Mouse (Mus musculus): Measurements from ENCODE around the gene Npepps. TPM values are rescaled to one million over a fixed set of nuclear protein-coding genes. Genes with fewer than 3 reads are reported as not detected.
"Not testable (repeated sequence)": the region's sequence is repeated elsewhere in the genome, so short reads cannot be mapped to it uniquely, and the experiment has no call there.

Npepps gene
- polyA plus RNA-seq, 1 experiment from 2014 or later = 80.9 TPM

- Histone ChIP-seq H3K36me3 (ENCODE audit: insufficient read depth, low read length) (no peaks in the 10 kb centered on the region), H3K4me2 (replicated peaks; ENCODE audit: low read depth, low read length) (peak overlapping the region; percentile 78), H3K9me3 (ENCODE audit: low read length) (no peaks in the 10 kb centered on the region), H3K4me1 (ENCODE audit: insufficient read depth, low read length) (peaks cover 17% of the 10 kb centered on the region), H3K9ac (replicated peaks; ENCODE audit: low read length) (peak overlapping the region; percentile 99), H3K27ac (ENCODE audit: low read length) (peak overlapping the region; percentile 97), H3K27me3 (ENCODE audit: insufficient read depth, low read length) (no peaks in the 10 kb centered on the region), H3K4me3 (ENCODE audit: low read length) (peak overlapping the region; percentile 100)
- no peak for ATAC-seq (ENCODE audit: low FRiP score, low TSS enrichment)
- WGBS = 16% methylated on average over 11 of the region's 11 CpGs
Measured at GRCm38 (mm10) chr11:97279040-97279404, 1.4 kb downstream of the Npepps start.

DNA sequence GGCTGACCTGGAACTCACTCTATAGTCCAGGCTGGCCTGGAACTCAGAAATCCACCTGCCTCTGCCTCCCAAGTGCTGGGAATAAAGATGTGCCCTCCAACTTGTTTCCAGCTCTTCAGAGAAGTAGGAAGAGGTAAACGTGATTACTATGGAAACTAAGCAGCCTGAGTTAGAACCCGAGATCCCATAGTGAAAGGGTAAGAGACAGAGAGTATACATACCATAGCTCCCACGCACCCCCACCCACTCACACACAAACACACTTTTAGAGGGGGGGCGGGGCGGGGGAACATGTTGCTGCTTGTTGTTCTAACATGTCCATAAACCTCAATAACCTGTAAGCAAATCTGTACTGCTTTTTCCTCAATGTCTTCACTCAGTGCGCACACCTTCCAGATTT lies 2.0 kb downstream of the Npepps start:
- no peak overlapping the region for H3K27ac ChIP-seq (ENCODE audit: low read length)
- peak overlapping the region; percentile 99 for H3K9ac ChIP-seq (replicated peaks; ENCODE audit: low read length)
- peak overlapping the region; percentile 78 for H3K4me2 ChIP-seq (replicated peaks; ENCODE audit: low read depth, low read length)
- no peak for ATAC-seq (ENCODE audit: low FRiP score, low TSS enrichment)
- no peaks in the 10 kb centered on the region for H3K27me3 ChIP-seq (ENCODE audit: insufficient read depth, low read length)
- H3K4me1 ChIP-seq (ENCODE audit: insufficient read depth, low read length) = peaks cover 17% of the 10 kb centered on the region
- no peaks in the 10 kb centered on the region for H3K36me3 ChIP-seq (ENCODE audit: insufficient read depth, low read length)
- peak overlapping the region; percentile 100 for H3K4me3 ChIP-seq (ENCODE audit: low read length)
- H3K9me3 ChIP-seq (ENCODE audit: low read length) = no peaks in the 10 kb centered on the region
- WGBS = 63% methylated on average over 6 of the region's 6 CpGs

- Histone ChIP-seq H3K4me1 (ENCODE audit: insufficient read depth, low read length) (peaks cover 17% of the 10 kb centered on the region), H3K4me2 (replicated peaks; ENCODE audit: low read depth, low read length) (no peak overlapping the region), H3K9me3 (ENCODE audit: low read length) (no peaks in the 10 kb centered on the region), H3K36me3 (ENCODE audit: insufficient read depth, low read length) (no peaks in the 10 kb centered on the region), H3K4me3 (ENCODE audit: low read length) (no peak overlapping the region), H3K9ac (replicated peaks; ENCODE audit: low read length) (no peak overlapping the region), H3K27me3 (ENCODE audit: insufficient read depth, low read length) (no peaks in the 10 kb centered on the region), H3K27ac (ENCODE audit: low read length) (no peak overlapping the region)
- ATAC-seq (ENCODE audit: low FRiP score, low TSS enrichment) = no peak
- 83% methylated on average over 5 of the region's 5 CpGs for WGBS
Measured at GRCm38 (mm10) chr11:97277166-97277565, 3.3 kb downstream of the Npepps start.

GRCm38 (mm10) chr11:97276019-97276418 lies 4.4 kb downstream of the Npepps start:
- no peak overlapping the region for H3K9ac ChIP-seq (replicated peaks; ENCODE audit: low read length)
- no peaks in the 10 kb centered on the region for H3K36me3 ChIP-seq (ENCODE audit: insufficient read depth, low read length)
- no peak overlapping the region for H3K4me3 ChIP-seq (ENCODE audit: low read length)
- ATAC-seq (ENCODE audit: low FRiP score, low TSS enrichment) = no peak
- peaks cover 17% of the 10 kb centered on the region for H3K4me1 ChIP-seq (ENCODE audit: insufficient read depth, low read length)
- H3K27ac ChIP-seq (ENCODE audit: low read length) = no peak overlapping the region
- no peaks in the 10 kb centered on the region for H3K9me3 ChIP-seq (ENCODE audit: low read length)
- no peaks in the 10 kb centered on the region for H3K27me3 ChIP-seq (ENCODE audit: insufficient read depth, low read length)
- 31% methylated on average over 1 of the region's 1 CpGs for WGBS
- no peak overlapping the region for H3K4me2 ChIP-seq (replicated peaks; ENCODE audit: low read depth, low read length)

GRCm38 (mm10) chr11:97275349-97275748 lies 5.1 kb downstream of the Npepps start:
- WGBS = 92% methylated on average over 2 of the region's 2 CpGs
- H3K9ac ChIP-seq (replicated peaks; ENCODE audit: low read length) = no peak overlapping the region
- H3K4me3 ChIP-seq (ENCODE audit: low read length) = no peak overlapping the region
- no peak for ATAC-seq (ENCODE audit: low FRiP score, low TSS enrichment)
- peaks cover 14% of the 10 kb centered on the region for H3K4me1 ChIP-seq (ENCODE audit: insufficient read depth, low read length)
- H3K27me3 ChIP-seq (ENCODE audit: insufficient read depth, low read length) = no peaks in the 10 kb centered on the region
- no peaks in the 10 kb centered on the region for H3K36me3 ChIP-seq (ENCODE audit: insufficient read depth, low read length)
- no peaks in the 10 kb centered on the region for H3K9me3 ChIP-seq (ENCODE audit: low read length)
- no peak overlapping the region for H3K4me2 ChIP-seq (replicated peaks; ENCODE audit: low read depth, low read length)
- no peak overlapping the region for H3K27ac ChIP-seq (ENCODE audit: low read length)

- not testable (repeated sequence) for H3K4me2 ChIP-seq (replicated peaks; ENCODE audit: low read depth, low read length); H3K9me3 ChIP-seq (ENCODE audit: low read length); ATAC-seq (ENCODE audit: low FRiP score, low TSS enrichment); H3K9ac ChIP-seq (replicated peaks; ENCODE audit: low read length); H3K27me3 ChIP-seq (ENCODE audit: insufficient read depth, low read length); H3K27ac ChIP-seq (ENCODE audit: low read length); H3K36me3 ChIP-seq (ENCODE audit: insufficient read depth, low read length); H3K4me3 ChIP-seq (ENCODE audit: low read length)
- H3K4me1 ChIP-seq (ENCODE audit: insufficient read depth, low read length) = peaks cover 14% of the 10 kb centered on the region
- 91% methylated on average over 6 of the region's 6 CpGs for WGBS
Measured at GRCm38 (mm10) chr11:97274947-97275346, 5.5 kb downstream of the Npepps start.

GRCm38 (mm10) chr11:97273613-97274012 lies 6.8 kb downstream of the Npepps start:
- H3K4me1 ChIP-seq (ENCODE audit: insufficient read depth, low read length) = peaks cover 8% of the 10 kb centered on the region
- H3K27ac ChIP-seq (ENCODE audit: low read length) = no peak overlapping the region
- no peak overlapping the region for H3K4me3 ChIP-seq (ENCODE audit: low read length)
- H3K4me2 ChIP-seq (replicated peaks; ENCODE audit: low read depth, low read length) = no peak overlapping the region
- H3K9me3 ChIP-seq (ENCODE audit: low read length) = no peaks in the 10 kb centered on the region
- no peak for ATAC-seq (ENCODE audit: low FRiP score, low TSS enrichment)
- no peaks in the 10 kb centered on the region for H3K36me3 ChIP-seq (ENCODE audit: insufficient read depth, low read length)
- no peaks in the 10 kb centered on the region for H3K27me3 ChIP-seq (ENCODE audit: insufficient read depth, low read length)
- H3K9ac ChIP-seq (replicated peaks; ENCODE audit: low read length) = no peak overlapping the region
- 88% methylated on average over 5 of the region's 5 CpGs for WGBS

GRCm38 (mm10) chr11:97272835-97273234 lies 7.6 kb downstream of the Npepps start:
- H3K4me1 ChIP-seq (ENCODE audit: insufficient read depth, low read length) = peaks cover 1% of the 10 kb centered on the region
- H3K9ac ChIP-seq (replicated peaks; ENCODE audit: low read length) = no peak overlapping the region
- H3K4me3 ChIP-seq (ENCODE audit: low read length) = no peak overlapping the region
- H3K9me3 ChIP-seq (ENCODE audit: low read length) = no peaks in the 10 kb centered on the region
- WGBS = 94% methylated on average over 4 of the region's 4 CpGs
- H3K36me3 ChIP-seq (ENCODE audit: insufficient read depth, low read length) = no peaks in the 10 kb centered on the region
- no peaks in the 10 kb centered on the region for H3K27me3 ChIP-seq (ENCODE audit: insufficient read depth, low read length)
- no peak for ATAC-seq (ENCODE audit: low FRiP score, low TSS enrichment)
- H3K27ac ChIP-seq (ENCODE audit: low read length) = no peak overlapping the region
- H3K4me2 ChIP-seq (replicated peaks; ENCODE audit: low read depth, low read length) = no peak overlapping the region

DNA sequence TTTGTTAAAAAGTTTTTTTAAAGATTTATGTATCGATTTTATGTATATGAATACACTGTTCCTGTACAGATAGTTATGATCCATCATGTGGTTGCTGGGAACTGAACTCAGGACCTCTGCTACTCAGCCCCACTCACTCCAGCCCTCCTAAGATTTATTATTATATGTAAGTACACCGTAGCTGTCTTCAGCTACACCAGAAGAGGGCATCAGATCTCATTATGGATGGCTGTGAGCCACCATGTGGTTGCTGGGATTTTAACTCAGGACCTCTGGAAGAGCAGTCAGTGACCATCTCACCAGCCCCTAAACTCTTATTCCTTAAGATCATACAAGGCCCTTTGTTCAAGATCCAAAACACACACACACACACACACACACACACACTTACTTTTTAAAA lies 10.4 kb downstream of the Npepps start:
- H3K4me3 ChIP-seq (ENCODE audit: low read length); H3K27ac ChIP-seq (ENCODE audit: low read length); H3K36me3 ChIP-seq (ENCODE audit: insufficient read depth, low read length); H3K9me3 ChIP-seq (ENCODE audit: low read length); H3K9ac ChIP-seq (replicated peaks; ENCODE audit: low read length); H3K27me3 ChIP-seq (ENCODE audit: insufficient read depth, low read length); H3K4me2 ChIP-seq (replicated peaks; ENCODE audit: low read depth, low read length); ATAC-seq (ENCODE audit: low FRiP score, low TSS enrichment); H3K4me1 ChIP-seq (ENCODE audit: insufficient read depth, low read length): not testable (repeated sequence)
- 70% methylated on average over 2 of the region's 2 CpGs for WGBS

- H3K9ac ChIP-seq (replicated peaks; ENCODE audit: low read length); H3K27ac ChIP-seq (ENCODE audit: low read length); H3K36me3 ChIP-seq (ENCODE audit: insufficient read depth, low read length); H3K4me3 ChIP-seq (ENCODE audit: low read length); H3K9me3 ChIP-seq (ENCODE audit: low read length); H3K4me2 ChIP-seq (replicated peaks; ENCODE audit: low read depth, low read length); ATAC-seq (ENCODE audit: low FRiP score, low TSS enrichment); H3K4me1 ChIP-seq (ENCODE audit: insufficient read depth, low read length); H3K27me3 ChIP-seq (ENCODE audit: insufficient read depth, low read length): not testable (repeated sequence)
- WGBS = 86% methylated on average over 1 of the region's 1 CpGs
Measured at GRCm38 (mm10) chr11:97266544-97266943, 13.9 kb downstream of the Npepps start.

DNA sequence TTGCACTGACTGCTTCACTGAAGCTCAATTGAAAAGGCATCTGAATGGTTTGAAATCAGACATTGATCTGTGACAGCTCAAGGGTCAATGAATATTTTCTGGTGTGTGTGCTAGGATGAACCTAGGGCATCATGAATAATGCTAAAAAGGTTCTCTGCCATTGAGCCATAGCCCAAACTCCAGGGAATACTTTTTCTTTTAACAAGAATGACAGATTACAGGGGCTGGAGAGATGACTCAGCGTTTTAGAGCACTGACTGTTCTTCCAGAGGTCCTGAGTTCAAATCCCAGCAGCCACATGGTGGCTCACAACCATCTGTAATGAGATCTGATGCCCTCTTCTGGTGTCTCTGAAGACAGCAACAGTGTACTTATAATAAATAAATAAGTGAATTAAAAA lies 30.8 kb downstream of the Npepps start:
- not testable (repeated sequence) for H3K9ac ChIP-seq (replicated peaks; ENCODE audit: low read length); H3K4me3 ChIP-seq (ENCODE audit: low read length); H3K4me1 ChIP-seq (ENCODE audit: insufficient read depth, low read length); H3K27me3 ChIP-seq (ENCODE audit: insufficient read depth, low read length); H3K4me2 ChIP-seq (replicated peaks; ENCODE audit: low read depth, low read length); ATAC-seq (ENCODE audit: low FRiP score, low TSS enrichment); H3K9me3 ChIP-seq (ENCODE audit: low read length); H3K27ac ChIP-seq (ENCODE audit: low read length)
- 86% methylated on average over 1 of the region's 1 CpGs for WGBS
- H3K36me3 ChIP-seq (ENCODE audit: insufficient read depth, low read length) = peaks cover 14% of the 10 kb centered on the region
